Comparison of ENCODE assay signal across 16 mouse cellular contexts in the genomic region with DNA sequence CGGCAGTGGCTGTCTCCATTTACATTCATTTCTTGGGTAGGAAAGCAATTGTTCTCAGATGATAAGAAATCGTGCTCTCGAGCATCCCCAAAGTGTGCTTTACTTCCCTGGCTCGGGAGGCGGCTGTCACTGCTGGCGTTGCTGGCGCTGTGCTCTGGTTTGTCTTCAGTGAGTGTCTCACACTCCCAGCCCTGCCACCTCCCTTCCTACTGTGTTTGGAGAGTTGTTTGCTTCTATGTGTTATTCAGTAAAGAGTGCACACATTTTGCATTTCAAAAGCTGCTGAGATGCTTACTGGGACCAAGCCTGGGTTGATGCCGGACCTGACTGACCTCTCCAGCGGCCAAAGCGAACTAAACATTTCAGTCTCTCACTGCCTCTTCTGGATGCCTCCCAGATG.
A peak's percentile ranks its signal among the peaks of the same experiment; 100 is the strongest.
DNase-seq lines count a peak whose midpoint lies in the region; ATAC-seq and TF ChIP-seq lines count a peak whose summit lies in the region.
"Had no signal": no experiment of that assay in that cellular context is flagged by ENCODE, and none has a peak within 500 bp of the region (broad histone marks: within the 10 kb centered on the region; RNA-seq: fewer than 3 reads in every experiment).

No protein-coding gene starts in this region.

- peak; percentile 74 for ATAC-seq in hindbrain, postnatal 0 days
- no peak for ATAC-seq in inflammation-experienced regulatory T-cells, adult 6 months

- H3K4me2 ChIP-seq in hindbrain, postnatal 0 days (ENCODE audit: low read depth, low read length) = no peak overlapping the region
- H3K4me2 ChIP-seq: heart, embryonic 13.5 days; liver, embryonic 13.5 days had no signal

- no peaks in the 10 kb centered on the region for H3K36me3 ChIP-seq in hindbrain, postnatal 0 days (ENCODE audit: insufficient read depth, low read length)
- H3K36me3 ChIP-seq: heart, embryonic 13.5 days; limb, embryonic 10.5 days; liver, embryonic 13.5 days had no signal

- no peak overlapping the region for H3K4me3 ChIP-seq in layer of hippocampus, adult 2 months
- no peak overlapping the region for H3K4me3 ChIP-seq in hindbrain, postnatal 0 days (ENCODE audit: low read length)
- H3K4me3 ChIP-seq in olfactory bulb, adult 2 months (ENCODE audit: insufficient read depth, low read depth, low read length) = no peak overlapping the region
- H3K4me3 ChIP-seq: erythroblast, embryonic 14.5 days; heart, embryonic 13.5 days; limb, embryonic 10.5 days; liver, embryonic 13.5 days had no signal

- TF ChIP-seq POLR2A in olfactory bulb, adult 2 months (IDR thresholded peaks at IDR 0.05; ENCODE audit: insufficient read depth, low read depth, low read length) = no peak

- peaks cover 12% of the 10 kb centered on the region for H3K4me1 ChIP-seq in hindbrain, postnatal 0 days (ENCODE audit: insufficient read depth, low read length)
- H3K4me1 ChIP-seq in olfactory bulb, adult 2 months (ENCODE audit: control insufficient read depth, insufficient read depth, low read length) = peaks cover 7% of the 10 kb centered on the region
- H3K4me1 ChIP-seq: heart, embryonic 13.5 days; liver, embryonic 13.5 days had no signal

- no peak for DNase-seq in layer of hippocampus, adult 2 months (ENCODE audit: low spot score in 2 of 2)
- DNase-seq in layer of hippocampus, adult 9-11 months = no peak
- peak; percentile 9 for DNase-seq in testis, postnatal 10 days (ENCODE audit: low spot score)
- no peak for DNase-seq in testis, postnatal 14 days (ENCODE audit: low spot score)
- DNase-seq in hindbrain, postnatal 0 days (ENCODE audit: low spot score) = peak; percentile 66
- DNase-seq in ovary, adult 18-20 months (ENCODE audit: low spot score) = no peak
- DNase-seq: cerebellum, adult 9-10 months; embryo, embryonic 11 days; liver, embryonic 13.5 days; lung, postnatal 14 days; thymus, postnatal 4 days had no signal

- no peak for TF ChIP-seq CTCF in layer of hippocampus, adult 2 months (conservative IDR thresholded peaks at IDR 0.05)
- TF ChIP-seq CTCF in hindbrain, postnatal 0 days (IDR thresholded peaks at IDR 0.05; ENCODE audit: low read depth) = no peak
- TF ChIP-seq CTCF in olfactory bulb, adult 2 months (IDR thresholded peaks at IDR 0.05; ENCODE audit: insufficient read depth, low read depth, low read length) = no peak

- peak overlapping the region; percentile 66 for H3K27ac ChIP-seq in layer of hippocampus, adult 2 months
- H3K27ac ChIP-seq in hindbrain, postnatal 0 days = peak overlapping the region; percentile 65
- H3K27ac ChIP-seq in olfactory bulb, adult 2 months (ENCODE audit: insufficient read depth, low read depth, low read length) = 0 out of 2 replicates have a peak overlapping the region, but pooled peaks have one; percentile 9
- H3K27ac ChIP-seq: heart, embryonic 13.5 days; limb, embryonic 10.5 days; liver, embryonic 13.5 days had no signal

- no peaks in the 10 kb centered on the region for H3K9me3 ChIP-seq in hindbrain, postnatal 0 days (ENCODE audit: low read length)
- H3K9me3 ChIP-seq: heart, embryonic 13.5 days; limb, embryonic 10.5 days; liver, embryonic 13.5 days had no signal

- H3K9ac ChIP-seq in hindbrain, postnatal 0 days (replicated peaks; ENCODE audit: low read length) = no peak overlapping the region
- H3K9ac ChIP-seq: heart, embryonic 13.5 days; liver, embryonic 13.5 days had no signal

- WGBS in hindbrain, postnatal 0 days = 37% methylated on average over 10 of the region's 10 CpGs
- WGBS in olfactory bulb, adult 2 months = 33% methylated on average over 10 of the region's 10 CpGs

- H3K27me3 ChIP-seq in hindbrain, postnatal 0 days (ENCODE audit: insufficient read depth, low read length) = no peaks in the 10 kb centered on the region
- H3K27me3 ChIP-seq: heart, embryonic 13.5 days; liver, embryonic 13.5 days had no signal

Comparison
In these comparisons a context has a peak if more than half of its experiments do, and no peak if none do; other contexts are left out.
1. DNase-seq: peak in testis, postnatal 10 days (single experiment) and hindbrain, postnatal 0 days (single experiment); none in layer of hippocampus, adult 2 months (0 of 2), layer of hippocampus, adult 9-11 months (single experiment), testis, postnatal 14 days (single experiment) and ovary, adult 18-20 months (single experiment).
2. H3K27ac ChIP-seq: peak in every context shown above with its lines; median percentile 66 in layer of hippocampus, adult 2 months; 65 in hindbrain, postnatal 0 days; 9 in olfactory bulb, adult 2 months.